Mouse (Mus musculus): ENCODE results near the gene Ccdc33.

DNA sequence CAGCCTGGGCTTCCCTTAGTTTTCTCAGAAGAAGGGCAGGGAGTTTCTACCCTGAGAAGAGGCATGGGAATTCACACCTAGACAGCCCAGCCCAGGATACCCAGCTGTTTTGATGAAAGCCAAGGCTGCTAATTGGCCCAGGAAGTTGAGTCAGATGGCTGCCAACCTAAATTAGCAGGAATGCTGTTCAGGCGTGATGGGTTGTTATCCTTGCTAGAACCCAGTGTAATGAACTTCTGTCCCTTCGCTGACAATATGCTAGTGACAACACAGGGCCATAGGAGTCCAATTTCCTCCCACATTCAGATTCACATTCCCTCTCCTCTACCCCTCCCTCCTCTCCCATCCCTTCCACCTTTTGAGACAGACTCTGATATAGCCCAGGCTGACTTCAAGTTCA, 105.7 kb downstream of the Ccdc33 start:
- TF ChIP-seq CTCF (IDR thresholded peaks at IDR 0.05; ENCODE audit: insufficient read depth, low read length) (no peak), POLR2A (IDR thresholded peaks at IDR 0.05; ENCODE audit: borderline replicate concordance, extremely low read depth, low read depth, low read length) (no peak)
